Mouse (Mus musculus) hindbrain, embryonic 13.5 days (tissue): ENCODE data around the gene 1500009L16Rik. TPM values are rescaled to one million over a fixed set of nuclear protein-coding genes. Genes with fewer than 3 reads are reported as not detected.

Experiments
- polyA plus RNA-seq: library from polyadenylated mRNA; unstranded; fragments of >200 nt; fragmentation: Nextera tagmentation; extraction: Ambion mirVana; gene quantifications from 2 replicates; pipeline ENCODE4 v1.2.1, GENCODE M21; 2015

1500009L16Rik gene
- polyA plus RNA-seq, 1 experiment from 2014 or later: 62.4 TPM

Other genes with a start within 250 kb of the 1500009L16Rik start
- gene Aldh1l2, start 188.7 kb upstream of the 1500009L16Rik start, polyA plus RNA-seq: 15.7 and 17.1 TPM in 2 replicates
- 36.8 and 38.9 TPM in 2 replicates for gene Washc4, start 179.1 kb upstream of the 1500009L16Rik start, polyA plus RNA-seq
- 48.3 and 48.4 TPM in 2 replicates for gene Appl2, start 74.1 kb upstream of the 1500009L16Rik start, polyA plus RNA-seq